Mouse (Mus musculus) myocyte (in vitro differentiated cells): Measurements from ENCODE around the gene Hist1h4i. TPM values are rescaled to one million over a fixed set of nuclear protein-coding genes. Genes with fewer than 3 reads are reported as not detected.
"Not testable (repeated sequence)": the region's sequence is repeated elsewhere in the genome, so short reads cannot be mapped to it uniquely, and the experiment has no call there.

Experiments
- H3K27me3 ChIP-seq: one replicate; pipeline ENCODE4 v1.6.1; 2011; ENCODE audit not compliant: control insufficient read depth, insufficient read depth, insufficient read length
- H3K36me3 ChIP-seq: one replicate; pipeline ENCODE4 v1.6.1; 2011; ENCODE audit not compliant: control insufficient read depth, insufficient read depth
- H3K4me2 ChIP-seq: one replicate; pipeline ENCODE4 v1.6.1; 2011; ENCODE audit warnings: low read depth, control low read depth
- H3K4me3 ChIP-seq: one replicate; pipeline ENCODE4 v1.5.1; 2011; ENCODE audit warnings: mild to moderate bottlenecking, control low read depth, moderate library complexity
- H3K79me2 ChIP-seq: one replicate; pipeline ENCODE4 v1.6.1; 2011; ENCODE audit not compliant: control insufficient read depth, insufficient read depth
- H3ac ChIP-seq: one replicate; pipeline ENCODE4 v1.6.1; 2011; ENCODE audit not compliant: control insufficient read depth, insufficient read length
- CEBPB ChIP-seq: IDR thresholded peaks from 2 replicates; pipeline ENCODE4 v1.6.1; 2011; ENCODE audit warnings: mild to moderate bottlenecking, moderate library complexity; ENCODE audit not compliant: poor library complexity, insufficient read depth, severe bottlenecking
- E2F4 ChIP-seq: IDR thresholded peaks from one replicate; pipeline ENCODE4 v1.6.1; 2011; ENCODE audit warnings: mild to moderate bottlenecking, control low read depth, moderate library complexity; ENCODE audit not compliant: insufficient read depth
- MAX ChIP-seq: IDR thresholded peaks from one replicate; pipeline ENCODE4 v1.6.1; 2011; ENCODE audit warnings: low read depth, mild to moderate bottlenecking, control low read depth
- MYOD1 ChIP-seq, 3 experiments: IDR thresholded peaks; one replicate each; pipeline ENCODE4 v1.6.1; 2011; ENCODE audit warnings: control low read depth in 2 of 3, low read depth in 2 of 3, mild to moderate bottlenecking in 2 of 3, moderate library complexity in 1 of 3; ENCODE audit not compliant: insufficient read length in 2 of 3, control insufficient read depth in 1 of 3
- MYOG ChIP-seq, 3 experiments: IDR thresholded peaks; one replicate each; pipeline ENCODE4 v1.6.1; 2011; ENCODE audit warnings: control low read depth in 2 of 3, low read depth in 2 of 3, mild to moderate bottlenecking in 2 of 3; ENCODE audit not compliant: insufficient read length in 2 of 3, control insufficient read depth in 1 of 3, insufficient read depth in 1 of 3
- POLR2A ChIP-seq: IDR thresholded peaks from one replicate; pipeline ENCODE4 v1.6.1; 2011; ENCODE audit warnings: low read depth, mild to moderate bottlenecking, control low read depth, moderate library complexity; ENCODE audit not compliant: insufficient read length
- POLR2AphosphoS2 ChIP-seq: IDR thresholded peaks from one replicate; pipeline ENCODE4 v1.6.1; 2011; ENCODE audit warnings: low read depth, control low read depth; ENCODE audit not compliant: insufficient read length
- REST ChIP-seq: IDR thresholded peaks from one replicate; pipeline ENCODE4 v1.6.1; 2011; ENCODE audit warnings: mild to moderate bottlenecking, control low read depth, moderate library complexity; ENCODE audit not compliant: insufficient read depth, insufficient read length
- SRF ChIP-seq: IDR thresholded peaks from one replicate; pipeline ENCODE4 v1.6.1; 2011; ENCODE audit warnings: low read depth; ENCODE audit not compliant: control insufficient read depth, insufficient read length
- TCF12 ChIP-seq: IDR thresholded peaks from one replicate; pipeline ENCODE4 v1.6.1; 2011; ENCODE audit warnings: mild to moderate bottlenecking, control low read depth; ENCODE audit not compliant: poor library complexity, insufficient read depth, severe bottlenecking
- TCF3 ChIP-seq: IDR thresholded peaks from one replicate; pipeline ENCODE4 v1.6.1; 2011; ENCODE audit warnings: low read depth, control low read depth; ENCODE audit not compliant: insufficient read length
- USF1 ChIP-seq: IDR thresholded peaks from one replicate; pipeline ENCODE4 v1.6.1; 2011; ENCODE audit warnings: low read depth, mild to moderate bottlenecking, control low read depth, moderate library complexity
- polyA plus RNA-seq: library from polyadenylated mRNA; unstranded; fragments of >200 nt; fragmentation: generic; extraction: Trizol; gene quantifications from one replicate; pipeline ENCODE4 v1.2.1, GENCODE M21; 2012; ENCODE audit warnings: missing spikeins

The Hist1h4i gene
- polyA plus RNA-seq, 1 experiment, result 31.0 TPM

DNA sequence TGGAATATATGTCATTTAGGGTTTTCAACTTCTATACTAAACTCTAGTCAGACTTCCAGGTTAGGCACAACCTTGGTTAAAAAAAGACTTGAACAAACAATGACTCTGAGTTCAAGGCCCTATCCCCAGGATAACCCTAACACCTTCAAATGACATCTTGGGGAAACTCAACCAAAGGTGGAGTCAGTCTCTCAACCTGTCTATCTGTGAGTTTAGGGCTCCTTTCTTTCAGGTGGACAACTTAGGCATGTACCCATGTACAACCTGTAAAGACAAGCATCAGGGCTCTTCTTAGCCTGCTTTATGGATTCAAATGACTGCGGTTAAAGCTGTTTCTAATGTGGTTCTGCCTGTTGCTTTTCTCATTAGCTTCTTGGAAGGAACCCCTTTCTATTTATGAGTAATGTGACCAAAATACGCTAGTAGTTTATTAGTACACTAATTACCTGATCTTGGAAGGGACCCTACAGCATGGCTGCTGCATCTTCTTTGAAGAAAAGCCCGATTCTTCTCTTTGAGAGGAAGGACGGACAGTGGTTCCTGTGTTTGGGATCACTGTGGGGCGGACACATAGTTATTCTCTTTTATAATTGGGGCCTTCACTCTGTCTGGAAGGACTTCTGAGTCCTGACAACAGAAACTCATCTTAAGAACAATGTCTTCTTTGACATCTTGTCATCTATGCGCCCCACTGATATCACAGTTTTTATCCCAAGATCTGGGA is 3.4 kb upstream of the Hist1h4i start:
- Histone ChIP-seq H3ac (no peak overlapping the region), H3K4me3 (no peak overlapping the region), H3K4me2 (peak overlapping the region; percentile 76), H3K27me3 (no peaks in the 10 kb centered on the region), H3K79me2 (no peaks in the 10 kb centered on the region), H3K36me3 (no peaks in the 10 kb centered on the region)
- TF ChIP-seq MYOD1 (IDR thresholded peaks at IDR 0.05; ENCODE audit: control insufficient read depth in 1 of 3, insufficient read length in 2 of 3, low read depth in 2 of 3) (no peak), TCF12 (no peak), MAX (no peak), USF1 (no peak), POLR2A (no peak), TCF3 (no peak), CEBPB (no peak), E2F4 (no peak), MYOG (IDR thresholded peaks at IDR 0.05; ENCODE audit: control insufficient read depth in 1 of 3, insufficient read depth in 1 of 3, insufficient read length in 2 of 3, low read depth in 2 of 3) (no peak)

GRCm38 (mm10) chr13:22043503-22044431 is 2.6 kb upstream of the Hist1h4i start:
- H3K36me3 ChIP-seq, result no peaks in the 10 kb centered on the region
- H3K4me3 ChIP-seq, result peak overlapping the region; percentile 28
- H3K79me2 ChIP-seq, result no peaks in the 10 kb centered on the region
- H3K27me3 ChIP-seq, result no peaks in the 10 kb centered on the region
- H3ac ChIP-seq, result no peak overlapping the region
- H3K4me2 ChIP-seq, result peak overlapping the region; percentile 76
- TF ChIP-seq POLR2A, result peak; percentile 44
- no peak for TF ChIP-seq E2F4

- peak within 1 kb of the TSS; percentile 76 for H3K4me2 ChIP-seq
- H3K79me2 ChIP-seq, H3K36me3 ChIP-seq, H3ac ChIP-seq, H3K27me3 ChIP-seq: not testable (repeated sequence)
- TF ChIP-seq POLR2AphosphoS2 (peak; percentile 86), POLR2A (peak; percentile 85), E2F4 (peak; percentile 95)
- peak within 1 kb of the TSS; percentile 28 for H3K4me3 ChIP-seq
Observed at GRCm38 (mm10) chr13:22042568-22043502, 1.7 kb upstream of the Hist1h4i start, which contains the start of the genes Hist1h2ag and Hist1h2bj. TSS of gene Hist1h2ag (minus strand) at chr13:22042944. TSS of gene Hist1h2bj (plus strand) at chr13:22043214.

- Histone ChIP-seq H3ac (no peak overlapping the region), H3K4me3 (peak overlapping the region; percentile 28), H3K36me3 (no peaks in the 10 kb centered on the region), H3K27me3 (no peaks in the 10 kb centered on the region), H3K79me2 (no peaks in the 10 kb centered on the region), H3K4me2 (peak overlapping the region; percentile 70)
- TF ChIP-seq POLR2A (no peak), SRF (no peak), TCF12 (no peak), MYOD1 (IDR thresholded peaks at IDR 0.05; ENCODE audit: control insufficient read depth in 1 of 3, insufficient read length in 2 of 3, low read depth in 2 of 3) (no peak), CEBPB (no peak), E2F4 (no peak), MAX (no peak), POLR2AphosphoS2 (no peak), MYOG (IDR thresholded peaks at IDR 0.05; ENCODE audit: control insufficient read depth in 1 of 3, insufficient read depth in 1 of 3, insufficient read length in 2 of 3, low read depth in 2 of 3) (no peak), TCF3 (no peak), REST (no peak), USF1 (no peak)
Observed at GRCm38 (mm10) chr13:22041651-22042567, 747 bp upstream of the Hist1h4i start.
